Mouse (Mus musculus) stomach, postnatal 0 days (tissue): ENCODE measurements around the gene Btn2a2.

Source experiments
- CTCF ChIP-seq: IDR thresholded peaks from 2 replicates; pipeline ENCODE4 v1.5.1; 2016; ENCODE audit warnings: antibody characterized with exemption, low read depth, mild to moderate bottlenecking, moderate library complexity
- EP300 ChIP-seq: optimal IDR thresholded peaks from 2 replicates; pipeline ENCODE3; 2016; ENCODE audit warnings: antibody characterized with exemption

DNA sequence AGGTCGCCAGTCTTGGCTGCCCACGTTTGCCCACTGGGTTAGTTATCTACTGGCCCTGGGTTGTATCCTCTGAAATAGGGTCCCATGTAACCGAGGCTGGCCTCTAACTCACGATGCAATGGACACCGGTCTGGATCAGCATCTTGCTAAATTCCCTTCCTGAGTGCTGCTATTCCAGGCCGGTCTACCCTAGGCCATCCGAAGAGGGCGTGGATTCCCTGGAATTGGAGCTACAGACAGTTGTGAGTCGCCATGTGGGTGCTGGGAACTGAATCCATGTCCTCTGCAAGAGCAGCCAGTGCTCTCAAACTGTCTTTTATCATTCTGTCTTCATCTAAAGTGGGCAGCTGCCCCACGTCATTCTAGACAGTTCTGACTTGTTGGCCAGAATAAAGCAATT lies 48.8 kb downstream of the Btn2a2 start:
- TF ChIP-seq EP300 = no peak
- no peak for TF ChIP-seq CTCF
